Mouse (Mus musculus): ENCODE data around the gene Ctxn1. TPM values are rescaled to one million over a fixed set of nuclear protein-coding genes. Genes with fewer than 3 reads are reported as not detected.

Gene Ctxn1
- total and polyA plus RNA-seq, 3 experiments: 0.68 to 3.2 (median 1.3) TPM

- Histone ChIP-seq H3K27me3 (replicated peaks) (peaks cover 16% of the 10 kb centered on the region), H3K79me2 (replicated peaks; ENCODE audit: control insufficient read depth, extremely low read depth, insufficient read depth, poor library complexity, severe bottlenecking) (no peaks in the 10 kb centered on the region), H3K4me1 (ENCODE audit: control insufficient read depth in 1 of 2, insufficient read depth in 2 of 2) (peaks cover 0 to 4% of the 10 kb centered on the region in 2 experiments; a peak in 1 of 4 replicates), H3K9me3 (replicated peaks; ENCODE audit: low read length) (no peaks in the 10 kb centered on the region), H3K36me3 (replicated peaks in 1 of 2; ENCODE audit: control insufficient read depth in 1 of 2, insufficient read depth in 1 of 2, low read length in 1 of 2) (no peaks in the 10 kb centered on the region), H3K27ac (ENCODE audit: insufficient read depth, low read depth) (no peak overlapping the region), H3K9ac (ENCODE audit: insufficient read depth, low read depth) (no peak overlapping the region), H3K4me2 (ENCODE audit: insufficient read depth, low read depth, poor library complexity, severe bottlenecking) (no peak overlapping the region), H3K4me3 (replicated peaks in 1 of 3; ENCODE audit: low read depth in 2 of 3, low read length in 2 of 3, poor library complexity in 1 of 3) (no peak overlapping the region)
- TF ChIP-seq ZC3H11A (IDR thresholded peaks at IDR 0.05; ENCODE audit: low read depth, low read length) (no peak), RCOR1 (conservative IDR thresholded peaks at IDR 0.05; ENCODE audit: low read depth, low read length) (no peak), TBP (conservative IDR thresholded peaks at IDR 0.05; ENCODE audit: low read depth, low read length) (no peak)
- no peak for DNase-seq (ENCODE audit: extremely low read depth)
- in situ Hi-C loops (cut with MboI; ENCODE audit: low pct_ligation_motif_present, low pct_unique_long_range_greater_than_20kb, low sequenced_read_pairs): no loop called here
- dilution Hi-C loops (cut with MboI; ENCODE audit: extremely low pct_ligation_motif_present, extremely low pct_unique_long_range_greater_than_20kb, low sequenced_read_pairs): no loop called here
These were observed 32.8 kb downstream of the Ctxn1 start for GRCm38 (mm10) chr8:4226323-4226722.

GRCm38 (mm10) chr8:4222059-4222458 lies 37.0 kb downstream of the Ctxn1 start:
- Histone ChIP-seq H3K79me2 (replicated peaks; ENCODE audit: control insufficient read depth, extremely low read depth, insufficient read depth, poor library complexity, severe bottlenecking) (no peaks in the 10 kb centered on the region), H3K4me1 (ENCODE audit: control insufficient read depth in 1 of 2, insufficient read depth in 2 of 2) (no peaks in the 10 kb centered on the region), H3K27me3 (replicated peaks) (peaks cover 2% of the 10 kb centered on the region), H3K4me2 (ENCODE audit: insufficient read depth, low read depth, poor library complexity, severe bottlenecking) (no peak overlapping the region), H3K4me3 (replicated peaks in 1 of 3; ENCODE audit: low read depth in 2 of 3, low read length in 2 of 3, poor library complexity in 1 of 3) (no peak overlapping the region), H3K36me3 (replicated peaks in 1 of 2; ENCODE audit: control insufficient read depth in 1 of 2, insufficient read depth in 1 of 2, low read length in 1 of 2) (no peaks in the 10 kb centered on the region), H3K27ac (ENCODE audit: insufficient read depth, low read depth) (no peak overlapping the region), H3K9me3 (replicated peaks; ENCODE audit: low read length) (no peaks in the 10 kb centered on the region), H3K9ac (ENCODE audit: insufficient read depth, low read depth) (no peak overlapping the region)
- dilution Hi-C loops (cut with MboI; ENCODE audit: extremely low pct_ligation_motif_present, extremely low pct_unique_long_range_greater_than_20kb, low sequenced_read_pairs) (no loop called here), in situ Hi-C loops (cut with MboI; ENCODE audit: low pct_ligation_motif_present, low pct_unique_long_range_greater_than_20kb, low sequenced_read_pairs) (no loop called here)
- TF ChIP-seq UBTF (IDR thresholded peaks at IDR 0.05; ENCODE audit: low read depth, low read length) (no peak), MAZ (IDR thresholded peaks at IDR 0.05; ENCODE audit: low read depth, low read length) (no peak), MXI1 (IDR thresholded peaks at IDR 0.05; ENCODE audit: low read depth, low read length) (no peak), USF1 (IDR thresholded peaks at IDR 0.05; ENCODE audit: low read depth, low read length) (no peak), ELF1 (IDR thresholded peaks at IDR 0.05; ENCODE audit: low read depth, low read length) (no peak), ETS1 (conservative IDR thresholded peaks at IDR 0.05; ENCODE audit: low read depth, low read length) (no peak), MEF2A (IDR thresholded peaks at IDR 0.05; ENCODE audit: borderline replicate concordance, low read depth, low read length) (no peak), POLR2A (IDR thresholded peaks at IDR 0.05; ENCODE audit: low read depth, low read length) (no peak)
- no peak for DNase-seq (ENCODE audit: extremely low read depth)

DNA sequence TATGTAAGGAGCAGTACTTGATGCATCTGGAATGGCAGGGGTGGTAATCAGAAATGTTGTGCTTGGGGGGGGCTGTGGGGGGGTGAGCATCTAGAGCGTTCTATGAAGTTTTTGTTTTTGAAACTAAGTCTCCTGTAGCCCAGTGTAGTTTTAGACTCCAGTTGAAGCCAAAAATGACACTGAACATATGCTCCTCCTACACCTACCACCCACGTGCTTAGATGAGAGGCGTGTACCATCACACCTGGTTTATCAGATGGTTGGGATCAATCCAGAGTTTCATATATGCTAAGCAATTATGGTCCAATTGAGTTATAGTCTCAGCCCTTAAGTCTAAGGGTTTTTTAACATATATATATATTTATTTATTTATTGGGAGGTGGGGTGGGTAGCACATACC lies 39.5 kb downstream of the Ctxn1 start:
- H3K27ac ChIP-seq (ENCODE audit: insufficient read depth, low read depth): no peak overlapping the region
- H3K79me2 ChIP-seq (replicated peaks; ENCODE audit: control insufficient read depth, extremely low read depth, insufficient read depth, poor library complexity, severe bottlenecking): no peaks in the 10 kb centered on the region
- H3K36me3 ChIP-seq (replicated peaks in 1 of 2; ENCODE audit: control insufficient read depth in 1 of 2, insufficient read depth in 1 of 2, low read length in 1 of 2): no peaks in the 10 kb centered on the region
- peaks cover 2% of the 10 kb centered on the region for H3K27me3 ChIP-seq (replicated peaks)
- H3K9me3 ChIP-seq (replicated peaks; ENCODE audit: low read length): no peaks in the 10 kb centered on the region
- no peak overlapping the region for H3K9ac ChIP-seq (ENCODE audit: insufficient read depth, low read depth)
- H3K4me1 ChIP-seq (ENCODE audit: control insufficient read depth in 1 of 2, insufficient read depth in 2 of 2): peaks cover 2 to 7% of the 10 kb centered on the region in 2 experiments
- H3K4me2 ChIP-seq (ENCODE audit: insufficient read depth, low read depth, poor library complexity, severe bottlenecking): no peak overlapping the region
- TF ChIP-seq MAZ (IDR thresholded peaks at IDR 0.05; ENCODE audit: low read depth, low read length): no peak
- no peak for TF ChIP-seq PAX5 (IDR thresholded peaks at IDR 0.05; ENCODE audit: low read length)
- TF ChIP-seq EP300 (IDR thresholded peaks at IDR 0.05; ENCODE audit: low read length): no peak
- TF ChIP-seq JUND (conservative IDR thresholded peaks at IDR 0.05; ENCODE audit: low read depth, low read length): no peak
- no peak for TF ChIP-seq TBP (conservative IDR thresholded peaks at IDR 0.05; ENCODE audit: low read depth, low read length)
- no peak for TF ChIP-seq MAX (IDR thresholded peaks at IDR 0.05; ENCODE audit: low read length)
- no peak for TF ChIP-seq NRF1 (IDR thresholded peaks at IDR 0.05; ENCODE audit: low read depth, low read length)
- dilution Hi-C loops (cut with MboI; ENCODE audit: extremely low pct_ligation_motif_present, extremely low pct_unique_long_range_greater_than_20kb, low sequenced_read_pairs) (no loop called here), in situ Hi-C loops (cut with MboI; ENCODE audit: low pct_ligation_motif_present, low pct_unique_long_range_greater_than_20kb, low sequenced_read_pairs) (no loop called here)
- no peak for DNase-seq (ENCODE audit: extremely low read depth)
- H3K4me3 ChIP-seq (replicated peaks in 1 of 3; ENCODE audit: low read depth in 2 of 3, low read length in 2 of 3, poor library complexity in 1 of 3): no peak overlapping the region
